Mouse (Mus musculus) liver, postnatal 0 days (tissue): ENCODE results near the gene Ankrd31.

Source experiments
- CTCF ChIP-seq: sonication (generic); IDR thresholded peaks from 2 replicates; pipeline ENCODE4 v1.5.1; 2016; ENCODE audit warnings: antibody characterized with exemption, low read depth
- EP300 ChIP-seq: IDR thresholded peaks from 2 replicates; pipeline ENCODE4 v1.6.1; 2016; ENCODE audit warnings: antibody characterized with exemption, low read depth, mild to moderate bottlenecking

DNA sequence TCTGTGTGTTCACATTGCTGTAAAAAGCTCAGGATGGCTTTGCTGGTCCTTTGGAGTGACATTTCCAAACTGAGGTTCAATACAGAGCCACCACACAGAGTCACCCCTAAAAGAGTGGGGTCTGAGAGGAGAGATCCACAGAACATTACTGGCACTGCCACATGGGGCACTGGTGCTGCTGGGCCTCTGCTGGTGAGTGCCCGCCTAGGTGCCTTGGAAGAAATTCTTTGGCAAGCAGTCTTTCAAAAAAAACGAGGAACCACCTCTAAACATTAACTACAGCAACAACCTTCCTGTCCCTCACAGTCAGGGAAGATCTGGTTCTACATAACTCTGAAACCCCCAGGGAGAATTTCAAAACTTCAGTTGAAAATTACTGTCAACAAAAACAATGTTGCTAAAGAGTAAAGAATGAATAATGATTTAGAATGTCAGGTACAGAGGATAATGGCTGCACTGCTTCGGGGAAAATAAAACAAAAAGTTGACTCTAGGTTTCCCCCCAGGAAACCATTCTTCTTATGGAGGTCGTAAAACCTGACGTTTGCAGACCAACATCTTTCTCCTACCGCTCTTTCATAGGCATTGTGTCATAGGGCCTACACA is 188.2 kb downstream of the Ankrd31 start:
- TF ChIP-seq CTCF (no peak), EP300 (no peak)
